Mouse (Mus musculus) embryonic fibroblast, embryonic 13.5 days (primary cell): ENCODE measurements around the gene Icam4.

Source experiments
- CTCF ChIP-seq: IDR thresholded peaks from 2 replicates; pipeline ENCODE4 v1.5.1; 2011; ENCODE audit warnings: mild to moderate bottlenecking, control low read depth, low read length, moderate library complexity, borderline replicate concordance; ENCODE audit not compliant: insufficient read depth
- POLR2A ChIP-seq: IDR thresholded peaks from 2 replicates; pipeline ENCODE4 v1.6.1; 2011; ENCODE audit warnings: low read depth, mild to moderate bottlenecking, control low read depth, low read length, moderate library complexity

DNA sequence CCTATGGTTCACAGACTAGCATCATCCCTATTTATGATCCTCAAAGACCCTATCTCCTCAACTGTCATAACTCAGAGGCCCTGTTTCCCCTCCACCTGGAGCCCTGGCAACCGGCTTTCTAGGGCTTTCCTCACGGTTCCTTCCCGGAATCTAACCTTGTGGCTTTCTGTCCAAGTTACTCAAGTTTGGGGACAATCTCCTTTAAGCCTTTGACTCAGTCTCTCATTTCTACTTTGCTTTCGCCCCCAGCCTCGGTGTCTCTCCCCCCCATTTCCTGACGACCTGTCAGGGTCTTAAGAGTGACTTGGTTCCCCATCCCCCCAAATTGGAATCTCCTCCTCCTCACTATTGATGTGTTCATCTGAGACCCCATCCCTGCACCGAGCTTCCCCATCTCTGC is 3.3 kb downstream of the Icam4 start:
- TF ChIP-seq CTCF (no peak), POLR2A (no peak)
